Mouse (Mus musculus): Measurements from ENCODE around the gene Acot3. TPM values are rescaled to one million over a fixed set of nuclear protein-coding genes. Genes with fewer than 3 reads are reported as not detected.

Acot3 gene
- polyA plus RNA-seq, 1 experiment from 2014 or later: 0.92 TPM

DNA sequence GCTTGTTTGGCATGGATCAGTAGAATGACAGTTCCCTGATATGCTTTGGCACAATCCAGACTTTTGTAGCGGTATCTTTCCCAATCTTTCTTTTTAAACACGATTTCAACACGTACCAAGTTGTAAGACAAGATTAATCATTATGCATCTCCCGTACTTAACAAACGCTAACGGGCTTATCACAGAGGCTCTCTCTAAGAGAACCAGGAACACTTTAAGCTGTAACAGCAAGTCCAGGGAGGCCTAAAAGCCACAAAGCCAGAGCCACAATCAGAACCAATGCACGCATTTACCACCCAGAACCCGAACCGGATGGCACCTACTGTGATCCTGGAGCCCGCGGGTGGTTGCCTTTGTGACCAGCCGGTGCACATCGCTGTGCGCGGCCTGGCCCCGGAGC lies 1.2 kb downstream of the Acot3 start:
- Histone ChIP-seq H3K4me2 (ENCODE audit: low read depth, low read length) (peak overlapping the region; percentile 84), H3K4me3 (ENCODE audit: low read length) (peak overlapping the region; percentile 54), H3K4me1 (ENCODE audit: control insufficient read depth, insufficient read depth, low read length) (0 out of 2 replicates have a peak, but pooled peaks cover 3% of the 10 kb centered on the region), H3K27ac (ENCODE audit: low read length) (no peak overlapping the region), H3K27me3 (ENCODE audit: control insufficient read depth, insufficient read depth, low read length) (no peaks in the 10 kb centered on the region; the same call in 1 of the 2 replicates), H3K9me3 (replicated peaks; ENCODE audit: control insufficient read depth, low read length) (peaks cover 4% of the 10 kb centered on the region), H3K9ac (ENCODE audit: low read length) (peak overlapping the region; percentile 69), H3K36me3 (ENCODE audit: control insufficient read depth, insufficient read depth) (no peaks in the 10 kb centered on the region)
- WGBS: 8% methylated on average over 16 of the region's 16 CpGs
- no peak for ATAC-seq (replicated peaks; ENCODE audit: extremely low read depth, insufficient read depth, low FRiP score)

GRCm38 (mm10) chr12:84053679-84054391 lies 1.9 kb downstream of the Acot3 start:
- Histone ChIP-seq H3K36me3 (ENCODE audit: control insufficient read depth, insufficient read depth) (no peaks in the 10 kb centered on the region), H3K9ac (ENCODE audit: low read length) (peak overlapping the region; percentile 69), H3K4me2 (ENCODE audit: low read depth, low read length) (peak overlapping the region; percentile 84), H3K27me3 (ENCODE audit: control insufficient read depth, insufficient read depth, low read length) (no peaks in the 10 kb centered on the region; the same call in 1 of the 2 replicates), H3K4me3 (ENCODE audit: low read length) (peak overlapping the region; percentile 54), H3K4me1 (ENCODE audit: control insufficient read depth, insufficient read depth, low read length) (0 out of 2 replicates have a peak, but pooled peaks cover 3% of the 10 kb centered on the region), H3K27ac (ENCODE audit: low read length) (no peak overlapping the region), H3K9me3 (replicated peaks; ENCODE audit: control insufficient read depth, low read length) (no peaks in the 10 kb centered on the region)
- WGBS: 2% methylated on average over 34 of the region's 46 CpGs
- 0 out of 2 replicates have a peak, but pooled peaks have one; percentile 32 for ATAC-seq (replicated peaks; ENCODE audit: extremely low read depth, insufficient read depth, low FRiP score)

GRCm38 (mm10) chr12:84060946-84061345 lies 9.0 kb downstream of the Acot3 start:
- no peak overlapping the region for H3K9ac ChIP-seq (ENCODE audit: low read length)
- no peaks in the 10 kb centered on the region for H3K4me1 ChIP-seq (ENCODE audit: control insufficient read depth, insufficient read depth, low read length)
- no peaks in the 10 kb centered on the region for H3K36me3 ChIP-seq (ENCODE audit: control insufficient read depth, insufficient read depth)
- H3K4me2 ChIP-seq (ENCODE audit: low read depth, low read length): no peak overlapping the region
- 29% methylated on average over 2 of the region's 2 CpGs for WGBS
- H3K27ac ChIP-seq (ENCODE audit: low read length): no peak overlapping the region
- no peak overlapping the region for H3K4me3 ChIP-seq (ENCODE audit: low read length)
- no peak for ATAC-seq (replicated peaks; ENCODE audit: extremely low read depth, insufficient read depth, low FRiP score)
- H3K27me3 ChIP-seq (ENCODE audit: control insufficient read depth, insufficient read depth, low read length): no peaks in the 10 kb centered on the region
- peaks cover 3% of the 10 kb centered on the region; the same call in 1 of the 2 replicates for H3K9me3 ChIP-seq (replicated peaks; ENCODE audit: control insufficient read depth, low read length)

GRCm38 (mm10) chr12:84062336-84062735 lies 10.4 kb downstream of the Acot3 start:
- Histone ChIP-seq H3K4me2 (ENCODE audit: low read depth, low read length) (no peak overlapping the region), H3K27me3 (ENCODE audit: control insufficient read depth, insufficient read depth, low read length) (no peaks in the 10 kb centered on the region), H3K36me3 (ENCODE audit: control insufficient read depth, insufficient read depth) (no peaks in the 10 kb centered on the region), H3K27ac (ENCODE audit: low read length) (no peak overlapping the region), H3K9ac (ENCODE audit: low read length) (no peak overlapping the region), H3K4me3 (ENCODE audit: low read length) (no peak overlapping the region), H3K4me1 (ENCODE audit: control insufficient read depth, insufficient read depth, low read length) (no peaks in the 10 kb centered on the region), H3K9me3 (replicated peaks; ENCODE audit: control insufficient read depth, low read length) (peaks cover 3% of the 10 kb centered on the region; the same call in 1 of the 2 replicates)
- 88% methylated on average over 20 of the region's 20 CpGs for WGBS
- no peak for ATAC-seq (replicated peaks; ENCODE audit: extremely low read depth, insufficient read depth, low FRiP score)

DNA sequence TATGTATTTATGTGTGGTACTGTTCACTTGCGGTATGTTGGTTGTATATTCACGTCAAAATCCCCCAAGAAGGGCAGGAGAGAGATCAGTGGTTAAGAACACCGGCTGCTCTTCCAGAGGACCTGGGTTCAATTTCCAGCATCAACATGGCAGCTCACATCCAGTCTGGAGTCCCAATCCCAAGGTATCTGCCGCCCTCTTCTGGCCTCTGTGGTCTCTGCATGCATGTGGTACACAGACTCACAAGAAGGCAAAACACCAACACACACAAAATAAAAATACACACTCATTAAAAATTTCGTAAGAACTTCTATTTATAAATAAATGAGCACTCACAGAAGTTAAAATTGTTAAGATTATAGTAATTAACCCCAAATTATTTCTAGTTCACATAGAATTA lies 11.3 kb downstream of the Acot3 start:
- H3K36me3 ChIP-seq (ENCODE audit: control insufficient read depth, insufficient read depth): no peaks in the 10 kb centered on the region
- no peak for ATAC-seq (replicated peaks; ENCODE audit: extremely low read depth, insufficient read depth, low FRiP score)
- no peaks in the 10 kb centered on the region for H3K4me1 ChIP-seq (ENCODE audit: control insufficient read depth, insufficient read depth, low read length)
- WGBS: 68% methylated on average over 5 of the region's 5 CpGs
- H3K9me3 ChIP-seq (replicated peaks; ENCODE audit: control insufficient read depth, low read length): peaks cover 3% of the 10 kb centered on the region; the same call in 1 of the 2 replicates
- no peak overlapping the region for H3K4me3 ChIP-seq (ENCODE audit: low read length)
- H3K4me2 ChIP-seq (ENCODE audit: low read depth, low read length): no peak overlapping the region
- peaks cover 1% of the 10 kb centered on the region for H3K27me3 ChIP-seq (ENCODE audit: control insufficient read depth, insufficient read depth, low read length)
- H3K9ac ChIP-seq (ENCODE audit: low read length): no peak overlapping the region
- H3K27ac ChIP-seq (ENCODE audit: low read length): no peak overlapping the region

- Histone ChIP-seq H3K4me1 (ENCODE audit: control insufficient read depth, insufficient read depth, low read length) (no peaks in the 10 kb centered on the region), H3K9me3 (replicated peaks; ENCODE audit: control insufficient read depth, low read length) (peaks cover 3% of the 10 kb centered on the region; the same call in 1 of the 2 replicates), H3K27me3 (ENCODE audit: control insufficient read depth, insufficient read depth, low read length) (peaks cover 6% of the 10 kb centered on the region), H3K36me3 (ENCODE audit: control insufficient read depth, insufficient read depth) (no peaks in the 10 kb centered on the region), H3K4me2 (ENCODE audit: low read depth, low read length) (no peak overlapping the region), H3K27ac (ENCODE audit: low read length) (no peak overlapping the region), H3K4me3 (ENCODE audit: low read length) (no peak overlapping the region), H3K9ac (ENCODE audit: low read length) (no peak overlapping the region)
- 74% methylated on average over 2 of the region's 2 CpGs for WGBS
- ATAC-seq (replicated peaks; ENCODE audit: extremely low read depth, insufficient read depth, low FRiP score): no peak
Observed at GRCm38 (mm10) chr12:84063833-84064232, 11.9 kb downstream of the Acot3 start.

- peaks cover 3% of the 10 kb centered on the region; the same call in 1 of the 2 replicates for H3K9me3 ChIP-seq (replicated peaks; ENCODE audit: control insufficient read depth, low read length)
- WGBS: 71% methylated on average over 8 of the region's 8 CpGs
- no peaks in the 10 kb centered on the region for H3K36me3 ChIP-seq (ENCODE audit: control insufficient read depth, insufficient read depth)
- no peak overlapping the region for H3K4me2 ChIP-seq (ENCODE audit: low read depth, low read length)
- ATAC-seq (replicated peaks; ENCODE audit: extremely low read depth, insufficient read depth, low FRiP score): no peak
- H3K4me3 ChIP-seq (ENCODE audit: low read length): no peak overlapping the region
- peaks cover 9% of the 10 kb centered on the region for H3K27me3 ChIP-seq (ENCODE audit: control insufficient read depth, insufficient read depth, low read length)
- H3K4me1 ChIP-seq (ENCODE audit: control insufficient read depth, insufficient read depth, low read length): no peaks in the 10 kb centered on the region
- no peak overlapping the region for H3K9ac ChIP-seq (ENCODE audit: low read length)
- H3K27ac ChIP-seq (ENCODE audit: low read length): no peak overlapping the region
Observed at GRCm38 (mm10) chr12:84064621-84065020, 12.7 kb downstream of the Acot3 start.

DNA sequence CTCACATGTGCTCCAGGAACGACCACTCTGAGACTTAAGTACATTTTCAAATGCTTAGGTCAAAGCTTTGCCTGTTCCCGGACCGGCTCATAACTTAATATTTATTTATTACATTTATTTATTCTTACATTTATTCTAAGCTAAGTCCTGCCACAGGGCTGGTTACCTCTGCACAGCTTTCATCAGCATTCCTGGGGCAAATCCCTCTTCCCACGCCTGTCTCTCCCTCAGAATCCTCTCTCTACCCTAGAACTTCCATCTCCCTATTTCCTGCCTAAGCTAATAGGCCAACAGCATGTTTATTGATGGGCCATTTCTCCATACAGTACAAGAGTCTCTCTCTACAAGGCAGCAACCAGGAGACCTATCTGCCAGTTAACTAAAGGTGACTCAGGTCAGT lies 15.8 kb downstream of the Acot3 start:
- H3K4me1 ChIP-seq (ENCODE audit: control insufficient read depth, insufficient read depth, low read length): no peaks in the 10 kb centered on the region
- peaks cover 12% of the 10 kb centered on the region for H3K27me3 ChIP-seq (ENCODE audit: control insufficient read depth, insufficient read depth, low read length)
- H3K4me2 ChIP-seq (ENCODE audit: low read depth, low read length): no peak overlapping the region
- no peak overlapping the region for H3K4me3 ChIP-seq (ENCODE audit: low read length)
- ATAC-seq (replicated peaks; ENCODE audit: extremely low read depth, insufficient read depth, low FRiP score): no peak
- WGBS: 75% methylated on average over 4 of the region's 4 CpGs
- H3K9me3 ChIP-seq (replicated peaks; ENCODE audit: control insufficient read depth, low read length): peaks cover 3% of the 10 kb centered on the region; the same call in 1 of the 2 replicates
- no peak overlapping the region for H3K27ac ChIP-seq (ENCODE audit: low read length)
- H3K36me3 ChIP-seq (ENCODE audit: control insufficient read depth, insufficient read depth): no peaks in the 10 kb centered on the region
- no peak overlapping the region for H3K9ac ChIP-seq (ENCODE audit: low read length)

DNA sequence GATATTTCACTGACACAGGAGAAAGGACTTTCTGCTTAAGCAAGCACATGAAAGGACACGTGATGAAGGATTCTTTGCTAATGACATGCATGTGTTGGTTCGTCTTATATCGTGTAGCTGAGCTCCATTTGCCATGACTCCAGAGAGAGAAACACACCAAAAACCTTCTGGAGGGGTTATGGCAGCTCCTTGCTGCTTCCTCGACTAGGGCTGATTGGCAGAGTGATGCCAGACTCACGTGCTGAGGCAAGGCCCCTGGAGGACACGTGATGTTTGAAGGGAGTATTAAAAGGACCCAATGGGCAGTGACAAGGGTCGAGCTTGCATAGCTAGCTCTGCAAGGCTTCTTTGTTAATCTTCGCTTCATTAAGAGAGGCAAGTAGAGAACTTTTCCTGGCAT lies 16.4 kb downstream of the Acot3 start:
- H3K9me3 ChIP-seq (replicated peaks; ENCODE audit: control insufficient read depth, low read length): peaks cover under 1% of the 10 kb centered on the region; the same call in 1 of the 2 replicates
- H3K4me1 ChIP-seq (ENCODE audit: control insufficient read depth, insufficient read depth, low read length): no peaks in the 10 kb centered on the region
- no peak overlapping the region for H3K9ac ChIP-seq (ENCODE audit: low read length)
- ATAC-seq (replicated peaks; ENCODE audit: extremely low read depth, insufficient read depth, low FRiP score): no peak
- 63% methylated on average over 8 of the region's 8 CpGs for WGBS
- peaks cover 12% of the 10 kb centered on the region for H3K27me3 ChIP-seq (ENCODE audit: control insufficient read depth, insufficient read depth, low read length)
- no peak overlapping the region for H3K4me2 ChIP-seq (ENCODE audit: low read depth, low read length)
- H3K36me3 ChIP-seq (ENCODE audit: control insufficient read depth, insufficient read depth): no peaks in the 10 kb centered on the region
- H3K4me3 ChIP-seq (ENCODE audit: low read length): no peak overlapping the region
- no peak overlapping the region for H3K27ac ChIP-seq (ENCODE audit: low read length)
